Mouse (Mus musculus) erythroblast, embryonic 14.5 days (primary cell): ENCODE measurements around the gene Cdkn1b.

Experiments
- GATA1 ChIP-seq: IDR thresholded peaks from 2 replicates; pipeline ENCODE4 v1.6.1; 2012; ENCODE audit warnings: low read length, inconsistent platforms, mixed read lengths
- TAL1 ChIP-seq: IDR thresholded peaks from 3 replicates; pipeline ENCODE4 v1.6.1; 2012; ENCODE audit warnings: low read length, inconsistent platforms, mixed read lengths

GRCm38 (mm10) chr6:134919511-134920189 is 551 bp upstream of the Cdkn1b start:
- TF ChIP-seq TAL1 (no peak), GATA1 (no peak)
